Mouse (Mus musculus): ENCODE data around the gene Cbx4. TPM values are rescaled to one million over a fixed set of nuclear protein-coding genes. Genes with fewer than 3 reads are reported as not detected.
A peak's percentile ranks its signal among the peaks of the same experiment; 100 is the strongest.

Gene Cbx4
- total and polyA plus RNA-seq, 2 experiments from 2014 or later = 8.2 to 23.1 TPM

DNA sequence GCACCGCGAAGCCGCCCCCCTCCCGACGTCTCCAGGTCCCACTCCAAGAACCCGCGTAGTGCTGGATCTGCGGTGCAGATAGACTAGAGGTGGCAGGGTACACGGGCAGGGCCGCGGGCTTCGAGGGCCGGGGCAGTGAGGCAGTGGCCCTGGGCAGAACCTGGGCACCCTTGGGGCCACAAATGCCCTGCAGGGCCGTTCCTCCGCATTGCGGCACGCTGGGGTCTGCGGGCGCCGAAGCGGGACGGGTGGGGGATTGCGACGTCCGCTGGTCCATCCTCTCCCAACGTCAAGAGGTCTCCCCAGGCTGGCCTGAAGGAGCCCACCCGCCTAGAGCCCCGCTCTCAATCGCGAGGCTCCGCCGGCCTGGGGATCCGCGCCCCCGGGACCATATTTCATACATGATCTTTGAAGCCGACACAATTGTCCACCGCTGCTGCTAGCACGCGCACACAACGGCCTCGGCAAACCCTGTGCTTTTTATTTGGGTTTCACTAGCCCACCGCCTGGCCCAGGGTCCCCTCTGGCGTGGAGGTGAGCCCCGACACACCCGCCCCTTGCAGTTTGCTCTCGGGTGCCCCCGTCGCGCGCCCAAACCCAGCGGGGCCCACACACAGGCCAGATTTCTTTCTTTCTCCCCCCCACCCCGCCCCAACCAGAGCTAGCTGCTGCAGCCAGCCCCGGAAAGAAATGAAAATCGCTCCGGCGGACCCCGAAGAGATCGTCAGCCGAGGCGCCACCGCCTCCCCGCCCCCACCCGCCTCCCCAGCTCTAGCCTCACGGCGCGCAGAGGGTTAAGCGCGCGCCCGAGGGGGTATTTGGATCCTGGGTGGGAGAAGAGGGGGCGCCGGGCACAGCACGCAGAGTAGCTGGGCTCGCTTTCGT, 4.3 kb upstream of the Cbx4 start:
- DNase-seq (ENCODE audit: low spot score) = no peak
- Histone ChIP-seq H3K9me3 (replicated peaks; ENCODE audit: control insufficient read depth, low read length) (no peaks in the 10 kb centered on the region), H3K27me3 (ENCODE audit: control insufficient read depth, insufficient read depth, low read length) (peaks cover 35% of the 10 kb centered on the region), H3K27ac (ENCODE audit: low read depth) (no peak overlapping the region), H3K4me2 (ENCODE audit: low read depth, low read length) (peak overlapping the region; percentile 86), H3K9ac (replicated peaks; ENCODE audit: low read depth, low read length) (peak overlapping the region; percentile 27), H3K36me3 (replicated peaks; ENCODE audit: control insufficient read depth, insufficient read depth, low read length) (no peaks in the 10 kb centered on the region), H3K4me1 (ENCODE audit: control insufficient read depth, insufficient read depth) (peaks cover 14% of the 10 kb centered on the region), H3K4me3 (ENCODE audit: low read depth, low read length) (peak overlapping the region; percentile 50)
- under 1% methylated on average over 66 of the region's 75 CpGs for WGBS
- TF ChIP-seq CTCF (IDR thresholded peaks at IDR 0.05; ENCODE audit: low read depth) (no peak), EP300 (IDR thresholded peaks at IDR 0.05; ENCODE audit: low read depth) (no peak)
- no peak for ATAC-seq (ENCODE audit: insufficient read depth, low read depth)

DNA sequence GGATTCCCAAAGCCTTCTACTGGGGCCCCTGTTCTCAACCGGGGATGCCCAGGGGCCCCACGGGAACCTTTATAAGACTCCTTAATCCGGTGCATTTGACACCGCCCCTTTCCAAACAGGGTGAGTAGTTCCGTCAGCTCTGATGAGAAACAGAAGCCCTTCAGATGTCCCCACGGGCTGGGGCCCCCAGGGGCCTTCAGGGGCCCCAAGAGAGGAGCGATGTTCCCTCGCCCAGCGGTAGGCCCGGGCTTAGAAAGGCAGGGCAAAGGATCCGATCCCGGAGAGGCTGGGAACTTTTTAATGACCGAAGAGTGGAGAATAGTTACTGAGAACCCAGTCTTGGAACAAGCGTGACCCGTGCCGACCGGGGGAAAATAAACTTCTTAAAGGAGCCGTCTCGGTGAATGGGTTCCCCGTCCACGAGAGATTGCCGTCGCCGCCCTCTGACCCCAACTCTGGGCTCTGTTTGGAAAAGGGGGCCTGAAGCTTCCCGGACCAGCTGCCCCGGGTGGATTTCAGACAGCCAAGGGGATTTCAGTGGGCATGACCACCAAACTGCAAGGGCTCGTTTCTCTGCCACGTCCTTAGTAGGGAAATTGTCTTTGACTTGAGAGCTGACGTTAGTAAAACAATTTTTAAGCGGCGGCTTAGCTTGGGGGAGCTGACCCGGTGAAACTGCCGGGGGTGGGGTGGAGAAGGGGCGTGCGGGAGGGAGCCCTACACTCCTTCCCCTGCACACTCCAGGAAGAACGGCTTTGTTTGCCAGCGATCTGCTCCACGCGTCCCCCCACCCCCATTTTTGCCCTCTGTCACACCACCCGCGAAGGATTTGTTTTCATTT, 3.4 kb upstream of the Cbx4 start:
- Histone ChIP-seq H3K9ac (replicated peaks; ENCODE audit: low read depth, low read length) (peak overlapping the region; percentile 27; the same call in 1 of the 2 replicates), H3K9me3 (replicated peaks; ENCODE audit: control insufficient read depth, low read length) (no peaks in the 10 kb centered on the region), H3K36me3 (replicated peaks; ENCODE audit: control insufficient read depth, insufficient read depth, low read length) (no peaks in the 10 kb centered on the region), H3K4me2 (ENCODE audit: low read depth, low read length) (peak overlapping the region; percentile 86), H3K4me3 (ENCODE audit: low read depth, low read length) (peak overlapping the region; percentile 50), H3K27ac (ENCODE audit: low read depth) (no peak overlapping the region), H3K27me3 (ENCODE audit: control insufficient read depth, insufficient read depth, low read length) (peaks cover 35% of the 10 kb centered on the region), H3K4me1 (ENCODE audit: control insufficient read depth, insufficient read depth) (peaks cover 16% of the 10 kb centered on the region)
- TF ChIP-seq EP300 (IDR thresholded peaks at IDR 0.05; ENCODE audit: low read depth) (no peak), CTCF (IDR thresholded peaks at IDR 0.05; ENCODE audit: low read depth) (no peak)
- 1% methylated on average over 41 of the region's 41 CpGs for WGBS
- ATAC-seq (ENCODE audit: insufficient read depth, low read depth) = no peak
- DNase-seq (ENCODE audit: low spot score) = no peak

- DNase-seq (ENCODE audit: low spot score) (peak; percentile 23), ATAC-seq (ENCODE audit: insufficient read depth, low read depth) (no peak)
- Histone ChIP-seq H3K36me3 (replicated peaks; ENCODE audit: control insufficient read depth, insufficient read depth, low read length) (no peaks in the 10 kb centered on the region), H3K4me1 (ENCODE audit: control insufficient read depth, insufficient read depth) (peaks cover 24% of the 10 kb centered on the region), H3K9ac (replicated peaks; ENCODE audit: low read depth, low read length) (no peak overlapping the region), H3K27me3 (ENCODE audit: control insufficient read depth, insufficient read depth, low read length) (peaks cover 35% of the 10 kb centered on the region), H3K4me2 (ENCODE audit: low read depth, low read length) (no peak overlapping the region), H3K9me3 (replicated peaks; ENCODE audit: control insufficient read depth, low read length) (no peaks in the 10 kb centered on the region), H3K4me3 (ENCODE audit: low read depth, low read length) (peak overlapping the region; percentile 50; the same call in 1 of the 2 replicates), H3K27ac (ENCODE audit: low read depth) (no peak overlapping the region)
- no peak for TF ChIP-seq EP300 (IDR thresholded peaks at IDR 0.05; ENCODE audit: low read depth)
- peak; percentile 43 for TF ChIP-seq CTCF (IDR thresholded peaks at IDR 0.05; ENCODE audit: low read depth)
- 6% methylated on average over 28 of the region's 28 CpGs for WGBS
Measured at GRCm38 (mm10) chr11:119088391-119089234, 2.6 kb upstream of the Cbx4 start.

GRCm38 (mm10) chr11:119087301-119088082, 1.5 kb upstream of the Cbx4 start:
- no peak for ATAC-seq (ENCODE audit: insufficient read depth, low read depth)
- Histone ChIP-seq H3K4me3 (ENCODE audit: low read depth, low read length) (no peak overlapping the region; the same call in 1 of the 2 replicates), H3K27me3 (ENCODE audit: control insufficient read depth, insufficient read depth, low read length) (peaks cover 35% of the 10 kb centered on the region), H3K9ac (replicated peaks; ENCODE audit: low read depth, low read length) (0 out of 2 replicates have a peak overlapping the region, but pooled peaks have one; percentile 5), H3K4me2 (ENCODE audit: low read depth, low read length) (peak overlapping the region; percentile 14; the same call in 1 of the 2 replicates), H3K9me3 (replicated peaks; ENCODE audit: control insufficient read depth, low read length) (no peaks in the 10 kb centered on the region), H3K27ac (ENCODE audit: low read depth) (no peak overlapping the region), H3K36me3 (replicated peaks; ENCODE audit: control insufficient read depth, insufficient read depth, low read length) (no peaks in the 10 kb centered on the region), H3K4me1 (ENCODE audit: control insufficient read depth, insufficient read depth) (peaks cover 30% of the 10 kb centered on the region)
- WGBS = 8% methylated on average over 35 of the region's 35 CpGs
- peak; percentile 25 for DNase-seq (ENCODE audit: low spot score)
- TF ChIP-seq CTCF (IDR thresholded peaks at IDR 0.05; ENCODE audit: low read depth) (no peak; the same call in 1 of the 2 replicates), EP300 (IDR thresholded peaks at IDR 0.05; ENCODE audit: low read depth) (no peak)

Data from heart, postnatal 0 days (tissue).